Mouse (Mus musculus): ENCODE results near the gene Olfr472.
"Not testable (repeated sequence)": the region's sequence is repeated elsewhere in the genome, so short reads cannot be mapped to it uniquely, and the experiment has no call there.

Gene Olfr472

GRCm38 (mm10) chr7:107897602-107898001, at the start of gene Olfr472:
Gene Olfr472, plus strand, starts transcription at chr7:107897902.
- no peak for DNase-seq (ENCODE audit: low read depth)

- no peak for DNase-seq (ENCODE audit: low read depth)
These were observed 32.4 kb downstream of the Olfr472 start, which contains the start of gene Olfr473 for GRCm38 (mm10) chr7:107930146-107930545. Gene Olfr473, plus strand, starts transcription at chr7:107930446.

GRCm38 (mm10) chr7:107952539-107952938, 54.8 kb downstream of the Olfr472 start:
- DNase-seq (ENCODE audit: low read depth), result not testable (repeated sequence)

- DNase-seq (ENCODE audit: low read depth), result no peak
These were observed 56.6 kb downstream of the Olfr472 start, which contains the start of gene Olfr474 for GRCm38 (mm10) chr7:107954343-107954742. Gene Olfr474, plus strand, starts transcription at chr7:107954643.

Measured in fibroblast of lung, adult 2 months (primary cell).